Mouse (Mus musculus): ENCODE measurements around the gene Ly6g6c. TPM values are rescaled to one million over a fixed set of nuclear protein-coding genes. Genes with fewer than 3 reads are reported as not detected.

Ly6g6c gene
- polyA plus RNA-seq, 1 experiment from 2014 or later: not detected

Other genes starting within 250 kb of the Ly6g6c start
- 11.5 TPM for gene Stk19, start 228.4 kb upstream of the Ly6g6c start, polyA plus RNA-seq (2014; fragmentation: Illumina TruSeq; extraction: RNeasy Lipid Tissue Mini Kit (QIAGEN cat#74804); ENCODE audit: low read depth, low replicate concordance)
- 3.9 TPM for gene Dxo, start 228.4 kb upstream of the Ly6g6c start, polyA plus RNA-seq (2014; fragmentation: Illumina TruSeq; extraction: RNeasy Lipid Tissue Mini Kit (QIAGEN cat#74804); ENCODE audit: low read depth, low replicate concordance)
- 3.8 TPM for gene Skiv2l, start 215.2 kb upstream of the Ly6g6c start, polyA plus RNA-seq (2014; fragmentation: Illumina TruSeq; extraction: RNeasy Lipid Tissue Mini Kit (QIAGEN cat#74804); ENCODE audit: low read depth, low replicate concordance)
- gene Nelfe, start 215.0 kb upstream of the Ly6g6c start, polyA plus RNA-seq (2014; fragmentation: Illumina TruSeq; extraction: RNeasy Lipid Tissue Mini Kit (QIAGEN cat#74804); ENCODE audit: low read depth, low replicate concordance): 2.9 TPM
- 1.3 TPM for gene Cfb, start 202.9 kb upstream of the Ly6g6c start, polyA plus RNA-seq (2014; fragmentation: Illumina TruSeq; extraction: RNeasy Lipid Tissue Mini Kit (QIAGEN cat#74804); ENCODE audit: low read depth, low replicate concordance)
- gene Zbtb12, start 185.9 kb upstream of the Ly6g6c start, polyA plus RNA-seq (2014; fragmentation: Illumina TruSeq; extraction: RNeasy Lipid Tissue Mini Kit (QIAGEN cat#74804); ENCODE audit: low read depth, low replicate concordance): 2.7 TPM
- gene Gm20547, start 183.3 kb upstream of the Ly6g6c start, polyA plus RNA-seq (2014; fragmentation: Illumina TruSeq; extraction: RNeasy Lipid Tissue Mini Kit (QIAGEN cat#74804); ENCODE audit: low read depth, low replicate concordance): 1.3 TPM
- gene C2, start 167.1 kb upstream of the Ly6g6c start, polyA plus RNA-seq (2014; fragmentation: Illumina TruSeq; extraction: RNeasy Lipid Tissue Mini Kit (QIAGEN cat#74804); ENCODE audit: low read depth, low replicate concordance): 20.2 TPM
- 10.5 TPM for gene Ehmt2, start 166.9 kb upstream of the Ly6g6c start, polyA plus RNA-seq (2014; fragmentation: Illumina TruSeq; extraction: RNeasy Lipid Tissue Mini Kit (QIAGEN cat#74804); ENCODE audit: low read depth, low replicate concordance)
- not detected for gene Slc44a4, start 150.9 kb upstream of the Ly6g6c start, polyA plus RNA-seq (2014; fragmentation: Illumina TruSeq; extraction: RNeasy Lipid Tissue Mini Kit (QIAGEN cat#74804); ENCODE audit: low read depth, low replicate concordance)
- 3.5 TPM for gene Neu1, start 134.1 kb upstream of the Ly6g6c start, polyA plus RNA-seq (2014; fragmentation: Illumina TruSeq; extraction: RNeasy Lipid Tissue Mini Kit (QIAGEN cat#74804); ENCODE audit: low read depth, low replicate concordance)
- 46.5 TPM for gene Hspa1b, start 106.2 kb upstream of the Ly6g6c start, polyA plus RNA-seq (2014; fragmentation: Illumina TruSeq; extraction: RNeasy Lipid Tissue Mini Kit (QIAGEN cat#74804); ENCODE audit: low read depth, low replicate concordance)
- gene Gm20481, start 95.5 kb upstream of the Ly6g6c start, polyA plus RNA-seq (2014; fragmentation: Illumina TruSeq; extraction: RNeasy Lipid Tissue Mini Kit (QIAGEN cat#74804); ENCODE audit: low read depth, low replicate concordance): not detected
- 23.9 TPM for gene Hspa1a, start 93.2 kb upstream of the Ly6g6c start, polyA plus RNA-seq (2014; fragmentation: Illumina TruSeq; extraction: RNeasy Lipid Tissue Mini Kit (QIAGEN cat#74804); ENCODE audit: low read depth, low replicate concordance)
- gene Hspa1l, start 92.7 kb upstream of the Ly6g6c start, polyA plus RNA-seq (2014; fragmentation: Illumina TruSeq; extraction: RNeasy Lipid Tissue Mini Kit (QIAGEN cat#74804); ENCODE audit: low read depth, low replicate concordance): not detected
- gene Lsm2, start 83.5 kb upstream of the Ly6g6c start, polyA plus RNA-seq (2014; fragmentation: Illumina TruSeq; extraction: RNeasy Lipid Tissue Mini Kit (QIAGEN cat#74804); ENCODE audit: low read depth, low replicate concordance): 9.4 TPM
- gene Vars, start 64.4 kb upstream of the Ly6g6c start, polyA plus RNA-seq (2014; fragmentation: Illumina TruSeq; extraction: RNeasy Lipid Tissue Mini Kit (QIAGEN cat#74804); ENCODE audit: low read depth, low replicate concordance): 10.7 TPM
- gene Vwa7, start 48.8 kb upstream of the Ly6g6c start, polyA plus RNA-seq (2014; fragmentation: Illumina TruSeq; extraction: RNeasy Lipid Tissue Mini Kit (QIAGEN cat#74804); ENCODE audit: low read depth, low replicate concordance): not detected
- gene Sapcd1, start 37.4 kb upstream of the Ly6g6c start, polyA plus RNA-seq (2014; fragmentation: Illumina TruSeq; extraction: RNeasy Lipid Tissue Mini Kit (QIAGEN cat#74804); ENCODE audit: low read depth, low replicate concordance): not detected
- gene Msh5, start 18.6 kb upstream of the Ly6g6c start, polyA plus RNA-seq (2014; fragmentation: Illumina TruSeq; extraction: RNeasy Lipid Tissue Mini Kit (QIAGEN cat#74804); ENCODE audit: low read depth, low replicate concordance): not detected
- gene Clic1, start 15.4 kb upstream of the Ly6g6c start, polyA plus RNA-seq (2014; fragmentation: Illumina TruSeq; extraction: RNeasy Lipid Tissue Mini Kit (QIAGEN cat#74804); ENCODE audit: low read depth, low replicate concordance): 23.6 TPM
- gene Ddah2, start 6.4 kb upstream of the Ly6g6c start, polyA plus RNA-seq (2014; fragmentation: Illumina TruSeq; extraction: RNeasy Lipid Tissue Mini Kit (QIAGEN cat#74804); ENCODE audit: low read depth, low replicate concordance): not detected
- gene Mpig6b, start 796 bp downstream of the Ly6g6c start, polyA plus RNA-seq (2014; fragmentation: Illumina TruSeq; extraction: RNeasy Lipid Tissue Mini Kit (QIAGEN cat#74804); ENCODE audit: low read depth, low replicate concordance): not detected
- not detected for gene Ly6g6e, start 11.5 kb downstream of the Ly6g6c start, polyA plus RNA-seq (2014; fragmentation: Illumina TruSeq; extraction: RNeasy Lipid Tissue Mini Kit (QIAGEN cat#74804); ENCODE audit: low read depth, low replicate concordance)
- gene Ly6g6d, start 12.7 kb downstream of the Ly6g6c start, polyA plus RNA-seq (2014; fragmentation: Illumina TruSeq; extraction: RNeasy Lipid Tissue Mini Kit (QIAGEN cat#74804); ENCODE audit: low read depth, low replicate concordance): not detected
- not detected for gene Ly6g6f, start 20.2 kb downstream of the Ly6g6c start, polyA plus RNA-seq (2014; fragmentation: Illumina TruSeq; extraction: RNeasy Lipid Tissue Mini Kit (QIAGEN cat#74804); ENCODE audit: low read depth, low replicate concordance)
- 4.8 TPM for gene Abhd16a, start 23.9 kb downstream of the Ly6g6c start, polyA plus RNA-seq (2014; fragmentation: Illumina TruSeq; extraction: RNeasy Lipid Tissue Mini Kit (QIAGEN cat#74804); ENCODE audit: low read depth, low replicate concordance)
- gene Ly6g5c, start 42.9 kb downstream of the Ly6g6c start, polyA plus RNA-seq (2014; fragmentation: Illumina TruSeq; extraction: RNeasy Lipid Tissue Mini Kit (QIAGEN cat#74804); ENCODE audit: low read depth, low replicate concordance): not detected
- not detected for gene Ly6g5b, start 50.0 kb downstream of the Ly6g6c start, polyA plus RNA-seq (2014; fragmentation: Illumina TruSeq; extraction: RNeasy Lipid Tissue Mini Kit (QIAGEN cat#74804); ENCODE audit: low read depth, low replicate concordance)
- 1.4 TPM for gene Gpank1, start 56.1 kb downstream of the Ly6g6c start, polyA plus RNA-seq (2014; fragmentation: Illumina TruSeq; extraction: RNeasy Lipid Tissue Mini Kit (QIAGEN cat#74804); ENCODE audit: low read depth, low replicate concordance)
- 163 TPM for gene Csnk2b, start 56.7 kb downstream of the Ly6g6c start, polyA plus RNA-seq (2014; fragmentation: Illumina TruSeq; extraction: RNeasy Lipid Tissue Mini Kit (QIAGEN cat#74804); ENCODE audit: low read depth, low replicate concordance)
- 1.3 TPM for gene D17H6S53E, start 61.0 kb downstream of the Ly6g6c start, polyA plus RNA-seq (2014; fragmentation: Illumina TruSeq; extraction: RNeasy Lipid Tissue Mini Kit (QIAGEN cat#74804); ENCODE audit: low read depth, low replicate concordance)
- not detected for gene Apom, start 66.7 kb downstream of the Ly6g6c start, polyA plus RNA-seq (2014; fragmentation: Illumina TruSeq; extraction: RNeasy Lipid Tissue Mini Kit (QIAGEN cat#74804); ENCODE audit: low read depth, low replicate concordance)
- 11.5 TPM for gene Bag6, start 69.8 kb downstream of the Ly6g6c start, polyA plus RNA-seq (2014; fragmentation: Illumina TruSeq; extraction: RNeasy Lipid Tissue Mini Kit (QIAGEN cat#74804); ENCODE audit: low read depth, low replicate concordance)
- gene Prrc2a, start 99.5 kb downstream of the Ly6g6c start, polyA plus RNA-seq (2014; fragmentation: Illumina TruSeq; extraction: RNeasy Lipid Tissue Mini Kit (QIAGEN cat#74804); ENCODE audit: low read depth, low replicate concordance): 7.2 TPM
- 8.7 TPM for gene Aif1, start 110.7 kb downstream of the Ly6g6c start, polyA plus RNA-seq (2014; fragmentation: Illumina TruSeq; extraction: RNeasy Lipid Tissue Mini Kit (QIAGEN cat#74804); ENCODE audit: low read depth, low replicate concordance)
- gene Lst1, start 123.1 kb downstream of the Ly6g6c start, polyA plus RNA-seq (2014; fragmentation: Illumina TruSeq; extraction: RNeasy Lipid Tissue Mini Kit (QIAGEN cat#74804); ENCODE audit: low read depth, low replicate concordance): not detected
- gene Ltb, start 129.1 kb downstream of the Ly6g6c start, polyA plus RNA-seq (2014; fragmentation: Illumina TruSeq; extraction: RNeasy Lipid Tissue Mini Kit (QIAGEN cat#74804); ENCODE audit: low read depth, low replicate concordance): not detected
- not detected for gene Tnf, start 136.6 kb downstream of the Ly6g6c start, polyA plus RNA-seq (2014; fragmentation: Illumina TruSeq; extraction: RNeasy Lipid Tissue Mini Kit (QIAGEN cat#74804); ENCODE audit: low read depth, low replicate concordance)
- not detected for gene Lta, start 140.0 kb downstream of the Ly6g6c start, polyA plus RNA-seq (2014; fragmentation: Illumina TruSeq; extraction: RNeasy Lipid Tissue Mini Kit (QIAGEN cat#74804); ENCODE audit: low read depth, low replicate concordance)
- not detected for gene Gm16181, start 155.4 kb downstream of the Ly6g6c start, polyA plus RNA-seq (2014; fragmentation: Illumina TruSeq; extraction: RNeasy Lipid Tissue Mini Kit (QIAGEN cat#74804); ENCODE audit: low read depth, low replicate concordance)
- gene Atp6v1g2, start 168.3 kb downstream of the Ly6g6c start, polyA plus RNA-seq (2014; fragmentation: Illumina TruSeq; extraction: RNeasy Lipid Tissue Mini Kit (QIAGEN cat#74804); ENCODE audit: low read depth, low replicate concordance): 5.0 TPM
- gene Nfkbil1, start 170.4 kb downstream of the Ly6g6c start, polyA plus RNA-seq (2014; fragmentation: Illumina TruSeq; extraction: RNeasy Lipid Tissue Mini Kit (QIAGEN cat#74804); ENCODE audit: low read depth, low replicate concordance): not detected
- 11.1 TPM for gene Ddx39b, start 176.4 kb downstream of the Ly6g6c start, polyA plus RNA-seq (2014; fragmentation: Illumina TruSeq; extraction: RNeasy Lipid Tissue Mini Kit (QIAGEN cat#74804); ENCODE audit: low read depth, low replicate concordance)
- gene H2-D1, start 197.3 kb downstream of the Ly6g6c start, polyA plus RNA-seq (2014; fragmentation: Illumina TruSeq; extraction: RNeasy Lipid Tissue Mini Kit (QIAGEN cat#74804); ENCODE audit: low read depth, low replicate concordance): 42.0 TPM